Mouse (Mus musculus) intestine, embryonic 16.5 days (tissue): ENCODE measurements around the gene Akip1. TPM values are rescaled to one million over a fixed set of nuclear protein-coding genes. Genes with fewer than 3 reads are reported as not detected.

Experiments used
- ATAC-seq: fragments of 200-750 bp; cut with Nextera tagmentation; 2 replicates; pipeline ENCODE4 v1.8.0; 2017; ENCODE audit warnings: moderate TSS enrichment, moderate library complexity
- H3K27ac ChIP-seq: fragments of 300-500 bp; sonication (generic); 2 replicates; pipeline ENCODE4 v1.5.1; 2014; ENCODE audit warnings: mild to moderate bottlenecking, low read length
- H3K27me3 ChIP-seq: fragments of 300-500 bp; sonication (generic); replicated peaks from 2 replicates; pipeline ENCODE4 v1.6.1; 2014; ENCODE audit warnings: low read length, control low read depth, mixed read lengths; ENCODE audit not compliant: control insufficient read depth, insufficient read depth
- H3K36me3 ChIP-seq: fragments of 300-500 bp; sonication (generic); 2 replicates; pipeline ENCODE4 v1.6.1; 2014; ENCODE audit warnings: low read length, control low read depth; ENCODE audit not compliant: control insufficient read depth, insufficient read depth
- H3K4me1 ChIP-seq: fragments of 300-500 bp; sonication (generic); 2 replicates; pipeline ENCODE4 v1.6.1; 2014; ENCODE audit warnings: low read length, control low read depth, mixed read lengths; ENCODE audit not compliant: control insufficient read depth, insufficient read depth
- H3K4me2 ChIP-seq: fragments of 300-500 bp; sonication (generic); 2 replicates; pipeline ENCODE4 v1.6.1; 2014; ENCODE audit warnings: low read depth, low read length, control low read depth
- H3K4me3 ChIP-seq: fragments of 300-500 bp; sonication (generic); 2 replicates; pipeline ENCODE4 v1.5.1; 2014; ENCODE audit warnings: mild to moderate bottlenecking, low read length
- H3K9ac ChIP-seq: fragments of 300-500 bp; sonication (generic); 2 replicates; pipeline ENCODE4 v1.6.1; 2014; ENCODE audit warnings: low read depth, low read length
- H3K9me3 ChIP-seq: fragments of 300-500 bp; sonication (generic); 2 replicates; pipeline ENCODE4 v1.6.1; 2016; ENCODE audit warnings: low read length, control low read depth; ENCODE audit not compliant: control insufficient read depth
- WGBS: fragments of 180-500 bp; shearing (Covaris S2); extraction: QIAGEN DNeasy Blood & Tissue Kit; methylation state at CpG from one replicate; pipeline ENCODE4 v1.1.7; 2014; 5-methylcytosine and 5-hydroxymethylcytosine counted together
- polyA plus RNA-seq: library from polyadenylated mRNA; unstranded; fragments of >200 nt; fragmentation: Nextera tagmentation; extraction: Ambion mirVana; gene quantifications from 2 replicates; pipeline ENCODE4 v1.2.1, GENCODE M21; 2015

Akip1 gene
- polyA plus RNA-seq, 1 experiment from 2014 or later: 40.9 TPM

- Histone ChIP-seq H3K4me2 (no peak overlapping the region), H3K27ac (no peak overlapping the region), H3K4me1 (no peaks in the 10 kb centered on the region), H3K36me3 (no peaks in the 10 kb centered on the region), H3K4me3 (no peak overlapping the region), H3K9ac (no peak overlapping the region), H3K27me3 (no peaks in the 10 kb centered on the region), H3K9me3 (no peaks in the 10 kb centered on the region; the same call in 1 of the 2 replicates)
- no peak for ATAC-seq
- 99% methylated on average over 2 of the region's 2 CpGs for WGBS
Measured at GRCm38 (mm10) chr7:109722618-109723017, 19.1 kb downstream of the Akip1 start.

GRCm38 (mm10) chr7:109723114-109723513, 19.6 kb downstream of the Akip1 start:
- Histone ChIP-seq H3K9me3 (no peaks in the 10 kb centered on the region; the same call in 1 of the 2 replicates), H3K27me3 (no peaks in the 10 kb centered on the region), H3K4me1 (no peaks in the 10 kb centered on the region), H3K36me3 (no peaks in the 10 kb centered on the region), H3K4me3 (no peak overlapping the region), H3K9ac (no peak overlapping the region), H3K4me2 (no peak overlapping the region), H3K27ac (no peak overlapping the region)
- WGBS: 84% methylated on average over 8 of the region's 8 CpGs
- ATAC-seq: no peak

GRCm38 (mm10) chr7:109723697-109724096, 20.2 kb downstream of the Akip1 start, which contains the start of gene BC051019:
Gene BC051019, minus strand, starts transcription at chr7:109723850.
- H3K4me1 ChIP-seq: no peaks in the 10 kb centered on the region
- H3K9ac ChIP-seq: no peak within 1 kb of the TSS
- no peak within 1 kb of the TSS for H3K4me2 ChIP-seq
- H3K27me3 ChIP-seq: no peaks in the 10 kb centered on the region
- ATAC-seq: no peak
- no peaks in the 10 kb centered on the region; the same call in 1 of the 2 replicates for H3K9me3 ChIP-seq
- H3K4me3 ChIP-seq: no peak within 1 kb of the TSS
- H3K36me3 ChIP-seq: no peaks in the 10 kb centered on the region
- H3K27ac ChIP-seq: no peak within 1 kb of the TSS
- WGBS: 91% methylated on average over 5 of the region's 5 CpGs

- no peak within 1 kb of the TSS for H3K9ac ChIP-seq
- H3K36me3 ChIP-seq: 0 out of 2 replicates have a peak, but pooled peaks cover 1% of the 10 kb centered on the region
- no peak within 1 kb of the TSS for H3K27ac ChIP-seq
- no peak within 1 kb of the TSS for H3K4me2 ChIP-seq
- H3K4me3 ChIP-seq: no peak within 1 kb of the TSS
- 86% methylated on average over 5 of the region's 5 CpGs for WGBS
- no peak for ATAC-seq
- no peaks in the 10 kb centered on the region for H3K27me3 ChIP-seq
- 0 out of 2 replicates have a peak, but pooled peaks cover 3% of the 10 kb centered on the region for H3K4me1 ChIP-seq
- H3K9me3 ChIP-seq: no peaks in the 10 kb centered on the region
Measured at GRCm38 (mm10) chr7:109731626-109732025, 28.1 kb downstream of the Akip1 start, which contains the start of gene Ascl3. Gene Ascl3, minus strand, starts transcription at chr7:109731726.

- 70% methylated on average over 4 of the region's 4 CpGs for WGBS
- Histone ChIP-seq H3K27ac (no peak overlapping the region), H3K4me1 (0 out of 2 replicates have a peak, but pooled peaks cover 3% of the 10 kb centered on the region), H3K4me3 (no peak overlapping the region), H3K4me2 (no peak overlapping the region), H3K27me3 (no peaks in the 10 kb centered on the region), H3K9ac (no peak overlapping the region), H3K36me3 (0 out of 2 replicates have a peak, but pooled peaks cover 3% of the 10 kb centered on the region), H3K9me3 (no peaks in the 10 kb centered on the region)
- ATAC-seq: no peak
Measured at GRCm38 (mm10) chr7:109734806-109735205, 31.3 kb downstream of the Akip1 start.

GRCm38 (mm10) chr7:109739822-109740370, 36.4 kb downstream of the Akip1 start:
- H3K36me3 ChIP-seq: 0 out of 2 replicates have a peak, but pooled peaks cover 3% of the 10 kb centered on the region
- no peaks in the 10 kb centered on the region for H3K27me3 ChIP-seq
- H3K4me1 ChIP-seq: no peaks in the 10 kb centered on the region
- no peak overlapping the region for H3K4me2 ChIP-seq
- no peaks in the 10 kb centered on the region for H3K9me3 ChIP-seq
- peak; percentile 77; the same call in 1 of the 2 replicates for ATAC-seq
- H3K27ac ChIP-seq: no peak overlapping the region
- H3K4me3 ChIP-seq: no peak overlapping the region
- H3K9ac ChIP-seq: no peak overlapping the region
- 46% methylated on average over 5 of the region's 5 CpGs for WGBS

- Histone ChIP-seq H3K9me3 (no peaks in the 10 kb centered on the region), H3K27me3 (no peaks in the 10 kb centered on the region), H3K36me3 (peaks cover 6% of the 10 kb centered on the region; the same call in 1 of the 2 replicates), H3K4me2 (no peak overlapping the region), H3K4me1 (no peaks in the 10 kb centered on the region), H3K27ac (no peak overlapping the region), H3K4me3 (no peak overlapping the region), H3K9ac (no peak overlapping the region)
- 97% methylated on average over 1 of the region's 1 CpGs for WGBS
- ATAC-seq: no peak
Measured at GRCm38 (mm10) chr7:109741060-109741459, 37.6 kb downstream of the Akip1 start.

GRCm38 (mm10) chr7:109741703-109742102, 38.2 kb downstream of the Akip1 start:
- WGBS: 90% methylated on average over 4 of the region's 4 CpGs
- Histone ChIP-seq H3K4me1 (no peaks in the 10 kb centered on the region), H3K9ac (no peak overlapping the region), H3K9me3 (no peaks in the 10 kb centered on the region), H3K4me2 (no peak overlapping the region), H3K36me3 (peaks cover 3% of the 10 kb centered on the region), H3K27ac (no peak overlapping the region), H3K4me3 (no peak overlapping the region), H3K27me3 (no peaks in the 10 kb centered on the region)
- ATAC-seq: no peak

- no peak overlapping the region for H3K9ac ChIP-seq
- H3K4me2 ChIP-seq: no peak overlapping the region
- H3K27me3 ChIP-seq: no peaks in the 10 kb centered on the region
- no peaks in the 10 kb centered on the region for H3K4me1 ChIP-seq
- ATAC-seq: no peak
- no peak overlapping the region for H3K27ac ChIP-seq
- H3K36me3 ChIP-seq: peaks cover 3% of the 10 kb centered on the region
- no peak overlapping the region for H3K4me3 ChIP-seq
- H3K9me3 ChIP-seq: no peaks in the 10 kb centered on the region
- WGBS: 35% methylated on average over 1 of the region's 1 CpGs
Measured at GRCm38 (mm10) chr7:109747747-109748146, 44.3 kb downstream of the Akip1 start.
